Comparison of ENCODE assay signal across 8 mouse cellular contexts in the genomic region with DNA sequence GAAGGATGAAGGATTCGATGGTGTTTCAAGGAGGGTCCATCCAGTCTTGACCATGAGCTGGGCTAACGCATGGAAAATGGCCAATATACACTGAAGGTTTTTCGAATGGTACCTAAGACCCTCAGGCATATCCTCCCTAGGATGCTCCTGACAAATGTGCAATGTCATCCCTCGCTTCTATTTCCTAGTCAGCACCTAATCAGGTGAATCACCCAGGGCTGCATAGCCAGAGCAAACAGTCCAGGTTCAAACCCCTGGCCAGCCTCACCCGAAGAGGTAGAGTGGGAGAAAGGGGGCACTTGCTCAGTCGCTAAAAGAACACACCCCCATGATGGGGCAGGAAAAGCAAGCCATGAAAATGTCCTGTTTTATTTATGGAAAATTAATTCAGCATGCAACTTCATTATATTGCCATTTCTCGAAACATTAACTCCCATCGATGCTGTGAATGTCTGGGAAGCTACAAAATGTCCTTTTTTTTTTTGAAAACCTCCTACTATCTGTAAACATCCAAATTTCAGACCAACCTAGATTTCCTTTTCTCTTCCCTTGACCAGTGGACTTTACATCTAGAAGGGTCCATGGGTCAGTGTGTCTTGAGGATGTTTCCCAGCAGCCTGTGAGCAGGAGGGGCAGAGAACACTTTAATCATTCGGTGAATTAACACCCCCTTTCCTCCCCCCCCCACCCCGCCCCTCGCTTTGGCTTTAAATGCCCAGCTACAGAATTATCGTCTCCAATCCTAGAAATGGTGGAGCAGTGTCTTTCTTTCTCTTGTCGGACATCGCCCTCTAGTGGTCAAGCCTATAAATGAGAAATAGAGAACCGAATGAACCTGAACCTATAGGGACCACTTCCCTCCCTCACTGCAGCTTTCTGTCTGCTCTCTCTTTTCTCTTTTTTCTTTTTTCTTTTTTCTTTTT.
A peak's percentile ranks its signal among the peaks of the same experiment; 100 is the strongest.
DNase-seq lines count a peak whose midpoint lies in the region; ATAC-seq and TF ChIP-seq lines count a peak whose summit lies in the region.

No protein-coding gene starts in this region.

- DNase-seq in urinary bladder, adult 18-20 months (ENCODE audit: low spot score in 2 of 2), result peak; percentile 28 to 33
- DNase-seq in urinary bladder, postnatal 10 days (ENCODE audit: low spot score), result no peak
- DNase-seq in cerebellum, adult 18-20 months, result peak; percentile 56 to 62
- peak; percentile 79 for DNase-seq in forelimb bud, embryonic 11.5 days (ENCODE audit: low read depth, low spot score)
- DNase-seq in left cerebral cortex, postnatal 25 days (ENCODE audit: low spot score in 2 of 2), result peak; percentile 74 to 88
- DNase-seq in testis, postnatal 14 days (ENCODE audit: low spot score), result peak; percentile 44

- H3K4me3 ChIP-seq in intestine, postnatal 0 days (ENCODE audit: low read depth, low read length), result no peak overlapping the region

- WGBS in intestine, postnatal 0 days, result 37% methylated on average over 15 of the region's 15 CpGs

- H3K4me1 ChIP-seq in intestine, postnatal 0 days (replicated peaks; ENCODE audit: control insufficient read depth, insufficient read depth, low read length), result no peaks in the 10 kb centered on the region

- H3K36me3 ChIP-seq in intestine, postnatal 0 days (ENCODE audit: control insufficient read depth, insufficient read depth), result no peaks in the 10 kb centered on the region

- H3K4me2 ChIP-seq in intestine, postnatal 0 days (replicated peaks; ENCODE audit: low read depth), result no peak overlapping the region

- peak; percentile 84 for TF ChIP-seq CTCF in intestine, postnatal 0 days (IDR thresholded peaks at IDR 0.05; ENCODE audit: low read depth)

- H3K9me3 ChIP-seq in intestine, postnatal 0 days (ENCODE audit: control insufficient read depth), result no peaks in the 10 kb centered on the region

- intact Hi-C loops in left cerebral cortex, postnatal 25 days (cut with DNase I), result loop anchor here (1.0 to 2.0 kb wide), 3 partner anchors 494 to 563 kb away; no protein-coding TSS in a partner anchor

- no peak overlapping the region for H3K9ac ChIP-seq in intestine, postnatal 0 days (ENCODE audit: low read depth, low read length)

- H3K27ac ChIP-seq in intestine, postnatal 0 days (ENCODE audit: low read depth, low read length), result no peak overlapping the region

- no peaks in the 10 kb centered on the region for H3K27me3 ChIP-seq in intestine, postnatal 0 days (replicated peaks; ENCODE audit: control insufficient read depth, insufficient read depth, low read length)

- ATAC-seq in intestine, postnatal 0 days, result no peak
- ATAC-seq in monocyte, adult 5-6 weeks (replicated peaks; ENCODE audit: insufficient number of reproducible peaks, low FRiP score, low TSS enrichment, poor library complexity, severe bottlenecking), result peak; percentile 61
